Mouse (Mus musculus) myocyte (in vitro differentiated cells): ENCODE measurements around the gene Eef1b2. TPM values are rescaled to one million over a fixed set of nuclear protein-coding genes. Genes with fewer than 3 reads are reported as not detected.

Source experiments
- H3K27me3 ChIP-seq: one replicate; pipeline ENCODE4 v1.6.1; 2011; ENCODE audit not compliant: control insufficient read depth, insufficient read depth, insufficient read length
- H3K36me3 ChIP-seq: one replicate; pipeline ENCODE4 v1.6.1; 2011; ENCODE audit not compliant: control insufficient read depth, insufficient read depth
- H3K4me2 ChIP-seq: one replicate; pipeline ENCODE4 v1.6.1; 2011; ENCODE audit warnings: low read depth, control low read depth
- H3K4me3 ChIP-seq: one replicate; pipeline ENCODE4 v1.5.1; 2011; ENCODE audit warnings: mild to moderate bottlenecking, control low read depth, moderate library complexity
- H3K79me2 ChIP-seq: one replicate; pipeline ENCODE4 v1.6.1; 2011; ENCODE audit not compliant: control insufficient read depth, insufficient read depth
- H3ac ChIP-seq: one replicate; pipeline ENCODE4 v1.6.1; 2011; ENCODE audit not compliant: control insufficient read depth, insufficient read length
- CEBPB ChIP-seq: IDR thresholded peaks from 2 replicates; pipeline ENCODE4 v1.6.1; 2011; ENCODE audit warnings: mild to moderate bottlenecking, moderate library complexity; ENCODE audit not compliant: poor library complexity, insufficient read depth, severe bottlenecking
- E2F4 ChIP-seq: IDR thresholded peaks from one replicate; pipeline ENCODE4 v1.6.1; 2011; ENCODE audit warnings: mild to moderate bottlenecking, control low read depth, moderate library complexity; ENCODE audit not compliant: insufficient read depth
- MAX ChIP-seq: IDR thresholded peaks from one replicate; pipeline ENCODE4 v1.6.1; 2011; ENCODE audit warnings: low read depth, mild to moderate bottlenecking, control low read depth
- MYOD1 ChIP-seq, 3 experiments: IDR thresholded peaks; one replicate each; pipeline ENCODE4 v1.6.1; 2011; ENCODE audit warnings: control low read depth in 2 of 3, low read depth in 2 of 3, mild to moderate bottlenecking in 2 of 3, moderate library complexity in 1 of 3; ENCODE audit not compliant: insufficient read length in 2 of 3, control insufficient read depth in 1 of 3
- MYOG ChIP-seq, 3 experiments: IDR thresholded peaks; one replicate each; pipeline ENCODE4 v1.6.1; 2011; ENCODE audit warnings: control low read depth in 2 of 3, low read depth in 2 of 3, mild to moderate bottlenecking in 2 of 3; ENCODE audit not compliant: insufficient read length in 2 of 3, control insufficient read depth in 1 of 3, insufficient read depth in 1 of 3
- POLR2A ChIP-seq: IDR thresholded peaks from one replicate; pipeline ENCODE4 v1.6.1; 2011; ENCODE audit warnings: low read depth, mild to moderate bottlenecking, control low read depth, moderate library complexity; ENCODE audit not compliant: insufficient read length
- POLR2AphosphoS2 ChIP-seq: IDR thresholded peaks from one replicate; pipeline ENCODE4 v1.6.1; 2011; ENCODE audit warnings: low read depth, control low read depth; ENCODE audit not compliant: insufficient read length
- REST ChIP-seq: IDR thresholded peaks from one replicate; pipeline ENCODE4 v1.6.1; 2011; ENCODE audit warnings: mild to moderate bottlenecking, control low read depth, moderate library complexity; ENCODE audit not compliant: insufficient read depth, insufficient read length
- SRF ChIP-seq: IDR thresholded peaks from one replicate; pipeline ENCODE4 v1.6.1; 2011; ENCODE audit warnings: low read depth; ENCODE audit not compliant: control insufficient read depth, insufficient read length
- TCF12 ChIP-seq: IDR thresholded peaks from one replicate; pipeline ENCODE4 v1.6.1; 2011; ENCODE audit warnings: mild to moderate bottlenecking, control low read depth; ENCODE audit not compliant: poor library complexity, insufficient read depth, severe bottlenecking
- TCF3 ChIP-seq: IDR thresholded peaks from one replicate; pipeline ENCODE4 v1.6.1; 2011; ENCODE audit warnings: low read depth, control low read depth; ENCODE audit not compliant: insufficient read length
- USF1 ChIP-seq: IDR thresholded peaks from one replicate; pipeline ENCODE4 v1.6.1; 2011; ENCODE audit warnings: low read depth, mild to moderate bottlenecking, control low read depth, moderate library complexity
- polyA plus RNA-seq: library from polyadenylated mRNA; unstranded; fragments of >200 nt; fragmentation: generic; extraction: Trizol; gene quantifications from one replicate; pipeline ENCODE4 v1.2.1, GENCODE M21; 2012; ENCODE audit warnings: missing spikeins

The Eef1b2 gene
- 1,523 TPM for polyA plus RNA-seq

GRCm38 (mm10) chr1:63176604-63177421 lies at the start of gene Eef1b2, which contains the start of gene Ndufs1:
Gene Eef1b2, plus strand, starts transcription at chr1:63176825.
Gene Ndufs1, minus strand, starts transcription at chr1:63176833.
- H3K4me2 ChIP-seq: peak within 1 kb of the TSS; percentile 97
- TF ChIP-seq POLR2A (peak; percentile 61), SRF (peak; percentile 92), POLR2AphosphoS2 (peak; percentile 64), USF1 (no peak)
- H3K27me3 ChIP-seq: no peaks in the 10 kb centered on the region
- peaks cover 21% of the 10 kb centered on the region for H3K36me3 ChIP-seq
- H3ac ChIP-seq: peak within 1 kb of the TSS; percentile 83
- H3K4me3 ChIP-seq: peak within 1 kb of the TSS; percentile 99
- H3K79me2 ChIP-seq: peaks cover 51% of the 10 kb centered on the region

GRCm38 (mm10) chr1:63129273-63129672 lies 47.4 kb upstream of the Eef1b2 start:
- no peaks in the 10 kb centered on the region for H3K36me3 ChIP-seq
- no peak overlapping the region for H3K4me2 ChIP-seq
- no peaks in the 10 kb centered on the region for H3K27me3 ChIP-seq
- no peaks in the 10 kb centered on the region for H3K79me2 ChIP-seq
- no peak overlapping the region for H3K4me3 ChIP-seq
- H3ac ChIP-seq: no peak overlapping the region
- no peak for TF ChIP-seq MYOD1 (IDR thresholded peaks at IDR 0.05; ENCODE audit: control insufficient read depth in 1 of 3, insufficient read length in 2 of 3, low read depth in 2 of 3)
- TF ChIP-seq CEBPB: no peak
- no peak for TF ChIP-seq MYOG (IDR thresholded peaks at IDR 0.05; ENCODE audit: control insufficient read depth in 1 of 3, insufficient read depth in 1 of 3, insufficient read length in 2 of 3, low read depth in 2 of 3)
- no peak for TF ChIP-seq POLR2AphosphoS2
- no peak for TF ChIP-seq REST
- TF ChIP-seq SRF: no peak
- TF ChIP-seq USF1: no peak
- TF ChIP-seq TCF12: no peak
- TF ChIP-seq E2F4: no peak
- TF ChIP-seq MAX: no peak
- no peak for TF ChIP-seq TCF3
- no peak for TF ChIP-seq POLR2A

DNA sequence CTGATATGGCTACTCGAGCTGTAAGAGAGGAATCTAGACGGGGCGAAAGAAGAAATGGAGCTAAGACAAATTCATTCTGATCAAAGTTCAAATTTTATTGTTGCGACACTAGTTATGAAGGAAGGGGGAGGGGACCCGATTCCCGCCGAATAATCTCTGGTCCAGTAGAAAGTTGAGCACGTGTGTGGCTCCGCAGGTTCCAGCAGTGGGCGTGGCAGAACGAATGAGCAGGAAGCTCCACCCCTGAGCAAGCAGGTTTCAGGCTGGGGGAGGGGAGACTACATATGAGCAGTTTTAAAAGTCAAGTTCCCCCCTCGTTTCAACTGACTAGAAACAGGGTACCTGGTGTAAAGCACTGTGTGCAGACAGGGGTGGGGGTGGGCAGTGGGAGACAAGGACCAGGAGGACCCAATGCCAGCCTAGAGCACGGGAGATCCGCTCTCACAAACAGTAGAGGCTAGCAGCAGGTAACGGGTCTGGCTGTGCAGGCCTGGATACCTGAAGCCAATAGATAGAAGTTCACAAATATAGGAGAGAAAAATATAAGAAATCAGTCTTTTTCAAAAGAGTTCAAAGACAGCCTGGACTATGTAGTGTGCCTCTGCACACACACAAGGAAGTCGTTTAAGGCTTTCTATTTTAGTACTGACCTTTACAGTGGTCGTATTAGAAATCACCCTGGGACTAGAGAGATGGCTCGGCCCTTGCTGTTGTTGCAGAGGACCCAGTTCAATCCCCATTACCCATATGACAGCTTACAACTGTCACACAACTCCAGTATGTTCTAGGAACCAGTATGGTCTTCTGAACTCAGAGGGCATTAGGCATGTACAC lies 46.6 kb upstream of the Eef1b2 start:
- Histone ChIP-seq H3K36me3 (no peaks in the 10 kb centered on the region), H3K79me2 (no peaks in the 10 kb centered on the region), H3K4me2 (no peak overlapping the region), H3ac (no peak overlapping the region), H3K4me3 (no peak overlapping the region), H3K27me3 (no peaks in the 10 kb centered on the region)
- TF ChIP-seq REST (no peak), USF1 (no peak), SRF (no peak), POLR2AphosphoS2 (peak; percentile 34)

DNA sequence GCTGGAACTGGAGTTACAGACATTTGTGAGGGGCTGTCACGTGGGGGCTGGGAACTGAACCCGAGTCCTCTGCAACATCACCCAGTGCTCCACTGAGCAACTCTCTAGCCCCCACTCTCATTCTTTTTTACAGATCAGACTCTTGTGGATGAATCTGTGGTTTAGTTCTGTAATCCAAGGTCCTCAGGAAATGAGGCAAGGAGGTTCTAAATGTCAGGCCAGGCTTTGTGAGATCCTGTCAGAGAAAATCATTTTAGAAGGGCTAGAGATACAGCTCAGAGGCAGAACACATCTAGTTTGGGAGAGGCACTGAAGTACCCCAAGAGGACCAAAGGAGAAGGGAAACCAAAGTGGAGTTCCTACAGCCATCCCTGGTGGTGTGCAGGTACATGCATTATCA lies 45.7 kb upstream of the Eef1b2 start:
- H3K79me2 ChIP-seq: no peaks in the 10 kb centered on the region
- no peak overlapping the region for H3ac ChIP-seq
- no peaks in the 10 kb centered on the region for H3K27me3 ChIP-seq
- TF ChIP-seq MYOG (IDR thresholded peaks at IDR 0.05; ENCODE audit: control insufficient read depth in 1 of 3, insufficient read depth in 1 of 3, insufficient read length in 2 of 3, low read depth in 2 of 3) (no peak), TCF3 (no peak), POLR2AphosphoS2 (no peak), CEBPB (no peak), REST (no peak), TCF12 (no peak)
- H3K4me3 ChIP-seq: no peak overlapping the region
- no peak overlapping the region for H3K4me2 ChIP-seq
- H3K36me3 ChIP-seq: no peaks in the 10 kb centered on the region

DNA sequence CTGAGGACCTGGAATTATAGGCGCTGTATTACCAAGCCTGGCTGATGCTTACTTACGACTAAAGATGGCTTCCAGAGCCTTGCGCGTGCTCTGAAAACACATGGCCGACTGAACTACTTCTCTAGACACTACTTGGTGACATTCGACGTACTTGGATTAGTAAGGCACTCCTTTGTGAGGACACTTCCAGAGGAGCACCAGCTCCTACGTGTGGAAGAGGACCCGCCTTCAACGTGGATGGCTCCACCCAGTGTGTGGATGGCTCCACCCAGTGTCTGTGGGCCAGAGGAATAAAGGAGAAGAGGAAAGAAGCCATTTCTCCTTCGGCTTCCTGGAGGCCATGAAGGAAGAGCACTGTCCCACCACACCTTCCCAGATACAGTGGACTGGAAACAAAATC lies 44.9 kb upstream of the Eef1b2 start:
- Histone ChIP-seq H3K36me3 (no peaks in the 10 kb centered on the region), H3K79me2 (no peaks in the 10 kb centered on the region), H3K4me2 (no peak overlapping the region), H3K4me3 (no peak overlapping the region), H3ac (no peak overlapping the region), H3K27me3 (no peaks in the 10 kb centered on the region)
- TF ChIP-seq POLR2A: no peak
- no peak for TF ChIP-seq CEBPB
- no peak for TF ChIP-seq USF1
- no peak for TF ChIP-seq TCF3
- TF ChIP-seq POLR2AphosphoS2: no peak
- TF ChIP-seq MAX: no peak
- no peak for TF ChIP-seq REST
- no peak for TF ChIP-seq MYOD1 (IDR thresholded peaks at IDR 0.05; ENCODE audit: control insufficient read depth in 1 of 3, insufficient read length in 2 of 3, low read depth in 2 of 3)
- TF ChIP-seq TCF12: no peak
- TF ChIP-seq MYOG (IDR thresholded peaks at IDR 0.05; ENCODE audit: control insufficient read depth in 1 of 3, insufficient read depth in 1 of 3, insufficient read length in 2 of 3, low read depth in 2 of 3): no peak
- no peak for TF ChIP-seq SRF
- no peak for TF ChIP-seq E2F4
